Mouse (Mus musculus) heart, adult 10 weeks (tissue): Measurements from ENCODE around the gene Dnali1. TPM values are rescaled to one million over a fixed set of nuclear protein-coding genes. Genes with fewer than 3 reads are reported as not detected.

Experiments
- polyA plus RNA-seq: library from polyadenylated mRNA; stranded (reverse); fragments of 350-450 nt; fragmentation: Illumina TruSeq; extraction: RNeasy Lipid Tissue Mini Kit (QIAGEN cat#74804); gene quantifications from one replicate; pipeline ENCODE4 v1.2.3, GENCODE M21; 2014; ENCODE audit warnings: low read depth, low replicate concordance

Gene Dnali1
- not detected for polyA plus RNA-seq

GRCm38 (mm10) chr4:125065517-125066307, at the start of gene Dnali1:
Dnali1 (minus strand) TSS chr4:125065703.

GRCm38 (mm10) chr4:125084403-125085345, 19.2 kb upstream of the Dnali1 start, which contains the start of gene Meaf6:
Meaf6 (plus strand) TSS chr4:125085134.

DNA sequence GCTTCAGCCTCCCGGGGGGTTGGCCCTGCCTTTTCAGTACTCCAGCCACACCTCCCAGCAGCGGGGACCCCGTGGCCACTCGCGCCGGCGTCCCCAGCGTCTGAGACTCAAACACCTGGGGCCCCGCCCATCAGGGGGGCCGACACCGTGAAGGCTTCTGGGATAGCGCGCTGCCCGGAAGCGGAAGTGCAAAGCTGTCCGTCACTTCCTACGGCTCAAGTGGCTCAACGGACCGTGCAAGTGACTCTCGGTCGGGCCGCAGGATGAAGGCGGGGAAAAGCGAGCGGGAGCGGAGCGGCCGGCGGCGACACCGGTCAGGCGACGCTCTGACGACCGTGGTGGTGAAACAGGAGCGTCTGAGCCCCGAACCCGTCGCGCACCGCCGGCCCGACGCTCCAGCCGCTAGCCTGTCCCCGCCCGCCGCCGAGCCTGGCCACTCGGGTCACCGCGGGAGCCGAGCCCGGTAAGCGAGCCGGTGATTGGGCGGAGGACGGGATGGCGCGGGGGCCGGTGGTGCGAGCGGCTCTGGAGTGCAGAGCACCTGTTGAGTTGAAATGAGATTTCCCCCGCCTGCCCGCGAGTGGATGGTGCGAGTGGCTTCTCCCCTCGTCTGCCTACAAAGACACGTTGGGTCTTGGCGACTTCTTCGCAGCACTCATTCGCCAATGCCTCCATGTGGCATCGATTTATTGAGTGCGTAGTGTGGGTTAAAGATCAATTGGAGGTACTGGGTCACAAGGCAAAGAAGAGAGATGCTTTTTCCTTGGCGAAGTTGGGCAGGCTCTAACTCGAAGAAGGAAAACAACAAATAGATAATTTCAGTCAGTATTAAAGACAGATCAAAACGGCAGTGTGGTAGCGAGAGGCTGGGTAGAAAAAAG, 1.2 kb upstream of the Dnali1 start, which contains the start of gene Snip1:
Gene Snip1 (plus strand): TSS at position 183 of the 881 bp plus-strand sequence.

DNA sequence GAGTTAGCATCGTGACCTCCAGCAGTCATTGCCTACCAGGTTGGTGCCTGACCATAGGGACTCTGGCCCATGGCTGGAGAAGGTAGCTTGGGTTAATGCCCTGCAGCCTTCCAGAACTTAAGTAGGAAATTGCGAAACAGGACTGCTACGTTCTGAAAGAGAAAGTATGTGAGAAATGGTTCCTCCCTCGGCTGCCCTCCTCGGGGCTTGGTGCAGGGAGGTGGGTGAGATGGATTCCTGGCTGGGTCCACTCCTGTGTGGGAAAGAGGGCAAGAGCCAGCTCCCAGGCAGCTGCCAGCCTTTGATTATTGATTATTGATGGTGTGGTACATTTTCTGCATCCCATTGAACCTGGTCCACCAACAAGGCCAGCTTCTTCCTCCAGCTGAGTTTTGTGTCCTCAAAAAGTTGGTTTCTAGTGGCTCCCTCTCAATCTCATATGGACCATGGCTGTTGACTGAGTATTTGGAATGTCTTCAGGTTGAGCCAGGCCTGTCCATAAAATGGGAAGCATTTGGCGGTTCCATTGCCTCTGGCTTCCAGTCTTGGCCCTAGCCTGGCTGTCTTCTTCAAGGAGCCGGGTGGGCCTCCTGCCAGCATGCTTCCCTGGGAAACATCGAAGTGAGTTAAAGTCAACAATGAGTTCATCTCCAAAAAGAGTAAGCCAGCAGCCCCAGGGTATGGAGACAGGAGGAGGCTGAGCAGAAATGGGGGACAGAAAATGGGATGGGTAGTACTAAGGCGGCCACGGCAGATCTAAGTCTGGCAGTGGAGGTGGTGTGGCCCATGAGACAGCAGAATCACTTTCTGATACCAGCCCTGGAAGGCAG, 49.5 kb downstream of the Dnali1 start, which contains the start of gene Gnl2:
Gene Gnl2 (plus strand): TSS at position 780 of the 830 bp plus-strand sequence.

Other genes starting within 250 kb of the Dnali1 start
- gene Yrdc, start 215.0 kb downstream of the Dnali1 start, polyA plus RNA-seq: 25.6 TPM
- 20.3 TPM for gene 1110065P20Rik, start 214.5 kb downstream of the Dnali1 start, polyA plus RNA-seq
- 0.42 TPM for gene Maneal, start 203.5 kb downstream of the Dnali1 start, polyA plus RNA-seq
- gene Epha10, start 184.8 kb downstream of the Dnali1 start, polyA plus RNA-seq: not detected
- gene 9930104L06Rik, start 128.7 kb downstream of the Dnali1 start, polyA plus RNA-seq: 9.6 TPM
- gene Cdca8, start 126.4 kb downstream of the Dnali1 start, polyA plus RNA-seq: 0.55 TPM
- gene Rspo1, start 79.3 kb downstream of the Dnali1 start, polyA plus RNA-seq: 4.4 TPM
- 52.7 TPM for gene Gnl2, start 49.1 kb downstream of the Dnali1 start, polyA plus RNA-seq
- gene Snip1, start 969 bp upstream of the Dnali1 start, polyA plus RNA-seq: 8.0 TPM
- 30.6 TPM for gene Meaf6, start 19.4 kb upstream of the Dnali1 start, polyA plus RNA-seq
- gene Zc3h12a, start 62.1 kb upstream of the Dnali1 start, polyA plus RNA-seq: 3.4 TPM